Mouse (Mus musculus): ENCODE measurements around the gene Trip10. TPM values are rescaled to one million over a fixed set of nuclear protein-coding genes. Genes with fewer than 3 reads are reported as not detected.

Trip10 gene
- total and polyA plus RNA-seq, 3 experiments = 21.5 to 40.0 (median 22.9) TPM

DNA sequence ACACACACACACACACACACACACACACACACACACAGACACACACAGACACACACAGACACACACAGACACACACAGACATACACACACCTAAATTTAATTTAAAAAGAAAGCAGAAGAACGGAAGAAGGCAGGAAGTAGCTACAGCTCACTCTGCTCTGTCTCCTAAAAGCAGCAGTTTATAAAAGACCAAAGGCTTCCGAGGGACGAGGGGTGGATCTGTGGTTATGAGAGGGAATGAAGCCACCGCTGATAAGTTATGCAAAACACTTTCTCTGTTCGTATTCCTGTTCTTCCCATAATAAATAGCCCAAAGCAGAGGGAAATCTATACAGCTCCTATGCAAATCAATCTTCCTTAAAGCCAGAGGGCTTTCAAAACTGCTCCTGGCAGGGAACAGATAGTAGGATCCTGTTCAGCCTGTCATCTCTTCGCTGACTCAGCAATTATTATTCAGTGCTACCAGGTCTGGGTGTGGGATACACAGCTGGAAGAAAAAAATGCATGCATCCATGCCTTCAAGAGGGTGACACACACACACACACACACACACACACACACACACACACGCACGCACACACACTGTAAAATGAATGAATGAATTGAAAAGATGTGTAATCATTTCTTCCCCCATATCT, 37.6 kb downstream of the Trip10 start:
- H3K4me3 ChIP-seq (replicated peaks in 1 of 3; ENCODE audit: low read depth in 2 of 3, low read length in 2 of 3, poor library complexity in 1 of 3) = no peak overlapping the region

DNA sequence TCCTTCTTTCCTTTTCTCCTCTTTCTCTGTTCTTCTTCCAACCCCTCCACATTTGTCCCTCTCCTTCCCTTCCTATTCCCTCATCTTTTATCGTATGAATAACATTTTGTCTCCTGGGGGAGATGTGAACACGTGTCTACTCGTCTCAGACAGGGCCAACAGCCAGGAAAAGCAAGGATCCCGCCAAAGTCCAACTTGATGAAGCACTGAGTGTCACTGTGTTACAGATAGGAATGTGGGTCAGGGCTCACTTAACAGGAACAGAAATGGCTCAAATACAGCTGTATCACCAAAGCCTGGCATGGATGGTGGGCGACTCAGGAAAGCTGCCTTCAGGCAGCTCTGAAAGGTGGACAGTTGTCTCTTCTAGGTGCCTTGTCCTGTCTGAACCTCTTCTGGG, 40.0 kb downstream of the Trip10 start:
- Histone ChIP-seq H3K4me3 (replicated peaks in 1 of 3; ENCODE audit: low read depth in 2 of 3, low read length in 2 of 3, poor library complexity in 1 of 3) (peak overlapping the region in 1 of 3 experiments; percentile 35), H3K27ac (ENCODE audit: insufficient read depth, low read depth) (peak overlapping the region; percentile 99), H3K36me3 (replicated peaks in 1 of 2; ENCODE audit: control insufficient read depth in 1 of 2, insufficient read depth in 1 of 2, low read length in 1 of 2) (peaks cover 30 to 69% of the 10 kb centered on the region in 2 experiments), H3K9me3 (replicated peaks; ENCODE audit: low read length) (peaks cover 16% of the 10 kb centered on the region), H3K9ac (ENCODE audit: insufficient read depth, low read depth) (no peak overlapping the region), H3K4me2 (ENCODE audit: insufficient read depth, low read depth, poor library complexity, severe bottlenecking) (peak overlapping the region; percentile 72; the same call in 1 of the 2 replicates), H3K27me3 (replicated peaks) (no peaks in the 10 kb centered on the region), H3K4me1 (ENCODE audit: control insufficient read depth in 1 of 2, insufficient read depth in 2 of 2) (peaks cover 54 to 83% of the 10 kb centered on the region in 2 experiments), H3K79me2 (replicated peaks; ENCODE audit: control insufficient read depth, extremely low read depth, insufficient read depth, poor library complexity, severe bottlenecking) (peaks cover 86% of the 10 kb centered on the region)
- TF ChIP-seq JUND (conservative IDR thresholded peaks at IDR 0.05; ENCODE audit: low read depth, low read length) (no peak), ZMIZ1 (IDR thresholded peaks at IDR 0.05; ENCODE audit: low read depth, low read length) (no peak), MEF2A (IDR thresholded peaks at IDR 0.05; ENCODE audit: borderline replicate concordance, low read depth, low read length) (no peak), POLR2AphosphoS2 (IDR thresholded peaks at IDR 0.05; ENCODE audit: low read depth, low read length) (no peak), ZNF384 (IDR thresholded peaks at IDR 0.05; ENCODE audit: low read depth, low read length) (no peak), PAX5 (IDR thresholded peaks at IDR 0.05; ENCODE audit: low read length) (no peak), NRF1 (IDR thresholded peaks at IDR 0.05; ENCODE audit: low read depth, low read length) (no peak), SIN3A (IDR thresholded peaks at IDR 0.05; ENCODE audit: low read length) (no peak), HCFC1 (IDR thresholded peaks at IDR 0.05; ENCODE audit: low read depth, low read length) (no peak), USF1 (IDR thresholded peaks at IDR 0.05; ENCODE audit: low read depth, low read length) (no peak), JUN (IDR thresholded peaks at IDR 0.05; ENCODE audit: insufficient read depth, low read depth, low read length) (no peak), POLR2A (IDR thresholded peaks at IDR 0.05; ENCODE audit: low read depth, low read length) (no peak), MAZ (IDR thresholded peaks at IDR 0.05; ENCODE audit: low read depth, low read length) (no peak), CHD2 (IDR thresholded peaks at IDR 0.05; ENCODE audit: low read length) (no peak), TCF12 (IDR thresholded peaks at IDR 0.05; ENCODE audit: low read depth, low read length) (no peak)
- dilution Hi-C loops (cut with MboI; ENCODE audit: extremely low pct_ligation_motif_present, extremely low pct_unique_long_range_greater_than_20kb, low sequenced_read_pairs) (no loop called here), in situ Hi-C loops (cut with MboI; ENCODE audit: low pct_ligation_motif_present, low pct_unique_long_range_greater_than_20kb, low sequenced_read_pairs) (no loop called here)
- no peak for DNase-seq (ENCODE audit: extremely low read depth)

More for the DNA sequence above, 37.6 kb downstream of the Trip10 start:
- in situ Hi-C loops (cut with MboI; ENCODE audit: low pct_ligation_motif_present, low pct_unique_long_range_greater_than_20kb, low sequenced_read_pairs) (no loop called here), dilution Hi-C loops (cut with MboI; ENCODE audit: extremely low pct_ligation_motif_present, extremely low pct_unique_long_range_greater_than_20kb, low sequenced_read_pairs) (no loop called here)
- Histone ChIP-seq H3K27ac (ENCODE audit: insufficient read depth, low read depth) (0 out of 2 replicates have a peak overlapping the region, but pooled peaks have one; percentile 23), H3K9ac (ENCODE audit: insufficient read depth, low read depth) (no peak overlapping the region), H3K4me1 (ENCODE audit: control insufficient read depth in 1 of 2, insufficient read depth in 2 of 2) (peaks cover 61 to 87% of the 10 kb centered on the region in 2 experiments), H3K79me2 (replicated peaks; ENCODE audit: control insufficient read depth, extremely low read depth, insufficient read depth, poor library complexity, severe bottlenecking) (peaks cover 88% of the 10 kb centered on the region), H3K36me3 (replicated peaks in 1 of 2; ENCODE audit: control insufficient read depth in 1 of 2, insufficient read depth in 1 of 2, low read length in 1 of 2) (peaks cover 33 to 70% of the 10 kb centered on the region in 2 experiments), H3K27me3 (replicated peaks) (no peaks in the 10 kb centered on the region), H3K4me2 (ENCODE audit: insufficient read depth, low read depth, poor library complexity, severe bottlenecking) (no peak overlapping the region), H3K9me3 (replicated peaks; ENCODE audit: low read length) (peaks cover 16% of the 10 kb centered on the region)
- no peak for DNase-seq (ENCODE audit: extremely low read depth)
- TF ChIP-seq MAFK (IDR thresholded peaks at IDR 0.05; ENCODE audit: insufficient replicate concordance, low read length) (peak; percentile 99), NELFE (IDR thresholded peaks at IDR 0.05; ENCODE audit: low read depth, low read length) (no peak)
